Mouse (Mus musculus) cerebellum, adult 2 months (tissue): Measurements from ENCODE around the gene Grk3.

Source experiments
- CTCF ChIP-seq: fragments of 200-500 bp; IDR thresholded peaks from 2 replicates; pipeline ENCODE4 v1.5.1; 2011; ENCODE audit warnings: low read depth, mild to moderate bottlenecking, control low read depth, low read length, moderate library complexity, borderline replicate concordance; ENCODE audit not compliant: insufficient read depth
- POLR2A ChIP-seq: fragments of 200-500 bp; IDR thresholded peaks from 2 replicates; pipeline ENCODE4 v1.6.1; 2011; ENCODE audit warnings: low read length, control low read depth, borderline replicate concordance; ENCODE audit not compliant: insufficient read depth

- no peak for TF ChIP-seq POLR2A
- TF ChIP-seq CTCF = no peak
These were observed 119.6 kb downstream of the Grk3 start, which contains the start of gene Myo18b for GRCm38 (mm10) chr5:112895674-112896654.
